12 mouse cellular contexts compared by ENCODE assay signal in genomic region chr6:51636019-51636568, GRCm38 (mm10).
DNase-seq lines count a peak whose midpoint lies in the region; ATAC-seq and TF ChIP-seq lines count a peak whose summit lies in the region.
"Had no signal": no experiment of that assay in that cellular context is flagged by ENCODE, and none has a peak within 500 bp of the region (broad histone marks: within the 10 kb centered on the region; RNA-seq: fewer than 3 reads in every experiment).

No protein-coding gene starts in this region.

- H3K27ac ChIP-seq in kidney, postnatal 0 days = no peak overlapping the region
- H3K27ac ChIP-seq in kidney, embryonic 14.5 days (ENCODE audit: low read depth, low read length) = no peak overlapping the region
- H3K27ac ChIP-seq in lung, embryonic 14.5 days (ENCODE audit: low read depth) = no peak overlapping the region
- H3K27ac ChIP-seq in forebrain, embryonic 15.5 days (replicated peaks) = no peak overlapping the region
- H3K27ac ChIP-seq: embryonic facial prominence, embryonic 13.5 days; limb, embryonic 10.5 days; neural tube, embryonic 12.5 days had no signal

- H3K4me2 ChIP-seq in kidney, postnatal 0 days (ENCODE audit: low read length) = no peak overlapping the region
- no peak overlapping the region for H3K4me2 ChIP-seq in kidney, embryonic 14.5 days (replicated peaks; ENCODE audit: low read depth, low read length)
- no peak overlapping the region for H3K4me2 ChIP-seq in lung, embryonic 14.5 days
- no peak overlapping the region for H3K4me2 ChIP-seq in forebrain, embryonic 15.5 days (replicated peaks)
- H3K4me2 ChIP-seq: embryonic facial prominence, embryonic 13.5 days; neural tube, embryonic 12.5 days had no signal

- TF ChIP-seq CTCF in kidney, postnatal 0 days (IDR thresholded peaks at IDR 0.05; ENCODE audit: low read depth) = no peak
- TF ChIP-seq CTCF in lung, embryonic 14.5 days (IDR thresholded peaks at IDR 0.05; ENCODE audit: low read depth) = no peak

- no peaks in the 10 kb centered on the region for H3K36me3 ChIP-seq in kidney, postnatal 0 days (ENCODE audit: insufficient read depth, low read length)
- no peaks in the 10 kb centered on the region for H3K36me3 ChIP-seq in kidney, embryonic 14.5 days (ENCODE audit: control insufficient read depth, insufficient read depth, low read length)
- no peaks in the 10 kb centered on the region for H3K36me3 ChIP-seq in lung, embryonic 14.5 days (ENCODE audit: insufficient read depth)
- H3K36me3 ChIP-seq in forebrain, embryonic 15.5 days = no peaks in the 10 kb centered on the region
- H3K36me3 ChIP-seq: embryonic facial prominence, embryonic 13.5 days; limb, embryonic 10.5 days; neural tube, embryonic 12.5 days had no signal

- no peaks in the 10 kb centered on the region for H3K9me3 ChIP-seq in kidney, postnatal 0 days (replicated peaks; ENCODE audit: low read length)
- H3K9me3 ChIP-seq in kidney, embryonic 14.5 days (ENCODE audit: control insufficient read depth, low read length) = no peaks in the 10 kb centered on the region
- no peaks in the 10 kb centered on the region for H3K9me3 ChIP-seq in lung, embryonic 14.5 days (ENCODE audit: low read depth, low read length)
- no peaks in the 10 kb centered on the region for H3K9me3 ChIP-seq in forebrain, embryonic 15.5 days
- H3K9me3 ChIP-seq: embryonic facial prominence, embryonic 13.5 days; limb, embryonic 10.5 days; neural tube, embryonic 12.5 days had no signal

- peak; percentile 12 for DNase-seq in kidney, postnatal 0 days (ENCODE audit: low spot score)
- DNase-seq in c-Kit-positive CD71-negative TER-119-negative erythroid progenitor cells, embryonic 14.5 days (ENCODE audit: low read depth) = peak; percentile 56
- DNase-seq in lung, embryonic 14.5 days = peak; percentile 42
- peak; percentile 52 to 72 for DNase-seq in spleen, postnatal 4 days (ENCODE audit: low spot score in 2 of 2)
- DNase-seq in right cerebral cortex, postnatal 25 days = no peak
- DNase-seq in MN1 (ENCODE audit: low spot score) = no peak

- H3K4me1 ChIP-seq in kidney, postnatal 0 days (replicated peaks; ENCODE audit: insufficient read depth, low read length) = no peaks in the 10 kb centered on the region; the same call in 1 of the 2 replicates
- H3K4me1 ChIP-seq in kidney, embryonic 14.5 days (ENCODE audit: control insufficient read depth, insufficient read depth, low read length) = peaks cover 4% of the 10 kb centered on the region; the same call in 1 of the 2 replicates
- peaks cover 12% of the 10 kb centered on the region for H3K4me1 ChIP-seq in lung, embryonic 14.5 days (ENCODE audit: insufficient read depth)
- no peaks in the 10 kb centered on the region for H3K4me1 ChIP-seq in forebrain, embryonic 15.5 days
- H3K4me1 ChIP-seq: neural tube, embryonic 12.5 days had no signal

- no peak for ATAC-seq in kidney, postnatal 0 days (replicated peaks; ENCODE audit: low FRiP score, low read depth)
- no peak for ATAC-seq in kidney, embryonic 14.5 days (ENCODE audit: low FRiP score, low TSS enrichment)
- no peak for ATAC-seq in lung, embryonic 14.5 days (ENCODE audit: insufficient read depth)
- no peak for ATAC-seq in forebrain, embryonic 15.5 days (replicated peaks)
- ATAC-seq: Patski had no signal

- no peak overlapping the region for H3K4me3 ChIP-seq in kidney, postnatal 0 days (replicated peaks; ENCODE audit: low read depth, low read length)
- no peak overlapping the region for H3K4me3 ChIP-seq in kidney, embryonic 14.5 days (ENCODE audit: low read length)
- no peak overlapping the region for H3K4me3 ChIP-seq in lung, embryonic 14.5 days (ENCODE audit: low read depth, low read length)
- no peak overlapping the region for H3K4me3 ChIP-seq in forebrain, embryonic 15.5 days
- H3K4me3 ChIP-seq: embryonic facial prominence, embryonic 13.5 days; limb, embryonic 10.5 days; neural tube, embryonic 12.5 days had no signal

- 58% methylated on average over 11 of the region's 11 CpGs for WGBS in kidney, postnatal 0 days
- WGBS in kidney, embryonic 14.5 days = 59% methylated on average over 11 of the region's 11 CpGs
- WGBS in lung, embryonic 14.5 days = 49% methylated on average over 11 of the region's 11 CpGs
- 68% methylated on average over 11 of the region's 11 CpGs for WGBS in forebrain, embryonic 15.5 days

- no peak overlapping the region for H3K9ac ChIP-seq in kidney, postnatal 0 days (ENCODE audit: low read depth, low read length)
- no peak overlapping the region for H3K9ac ChIP-seq in kidney, embryonic 14.5 days (ENCODE audit: low read depth, low read length)
- H3K9ac ChIP-seq in lung, embryonic 14.5 days = no peak overlapping the region
- H3K9ac ChIP-seq in forebrain, embryonic 15.5 days (replicated peaks) = no peak overlapping the region
- H3K9ac ChIP-seq: embryonic facial prominence, embryonic 13.5 days; neural tube, embryonic 12.5 days had no signal

- H3K27me3 ChIP-seq in kidney, postnatal 0 days (ENCODE audit: insufficient read depth, low read length) = no peaks in the 10 kb centered on the region
- H3K27me3 ChIP-seq in kidney, embryonic 14.5 days (ENCODE audit: control insufficient read depth, insufficient read depth, low read length) = no peaks in the 10 kb centered on the region
- no peaks in the 10 kb centered on the region for H3K27me3 ChIP-seq in lung, embryonic 14.5 days (ENCODE audit: insufficient read depth, low read length)
- no peaks in the 10 kb centered on the region for H3K27me3 ChIP-seq in forebrain, embryonic 15.5 days
- H3K27me3 ChIP-seq: embryonic facial prominence, embryonic 13.5 days; neural tube, embryonic 12.5 days had no signal

Comparison
In these comparisons a context has a peak if more than half of its experiments do, and no peak if none do; other contexts are left out.
1. DNase-seq: peak in kidney, postnatal 0 days (single experiment), c-Kit-positive CD71-negative TER-119-negative erythroid progenitor cells, embryonic 14.5 days (single experiment), lung, embryonic 14.5 days (single experiment) and spleen, postnatal 4 days (2 of 2); none in right cerebral cortex, postnatal 25 days (single experiment) and MN1 (single experiment).